Mouse (Mus musculus): ENCODE data around the gene Olfr632. TPM values are rescaled to one million over a fixed set of nuclear protein-coding genes. Genes with fewer than 3 reads are reported as not detected.
"Not testable (repeated sequence)": the region's sequence is repeated elsewhere in the genome, so short reads cannot be mapped to it uniquely, and the experiment has no call there.

The Olfr632 gene
- polyA plus RNA-seq, 1 experiment from 2014 or later: not detected

DNA sequence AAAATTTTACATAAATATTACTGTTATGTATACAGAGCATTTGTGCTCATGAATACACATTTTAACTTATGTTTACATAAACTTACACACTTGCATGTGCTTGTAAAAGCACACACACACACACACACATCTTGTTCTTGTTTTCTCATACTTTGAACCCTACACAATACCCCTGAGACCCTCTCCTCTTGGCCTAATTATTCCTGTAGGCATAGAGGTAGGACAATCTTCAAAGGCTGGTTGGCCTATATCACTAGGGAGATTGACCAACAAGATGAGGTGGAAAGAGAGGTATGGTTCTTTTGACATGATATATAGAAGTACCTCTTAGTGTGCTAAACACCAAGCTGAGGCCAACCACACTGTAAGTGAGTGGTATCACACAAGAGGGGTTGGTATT lies 10.0 kb downstream of the Olfr632 start, which contains the start of gene Olfr633:
TSS of gene Olfr633 (plus strand) at position 301 of the 400 bp plus-strand sequence.
- ATAC-seq (ENCODE audit: low read depth): no peak

DNA sequence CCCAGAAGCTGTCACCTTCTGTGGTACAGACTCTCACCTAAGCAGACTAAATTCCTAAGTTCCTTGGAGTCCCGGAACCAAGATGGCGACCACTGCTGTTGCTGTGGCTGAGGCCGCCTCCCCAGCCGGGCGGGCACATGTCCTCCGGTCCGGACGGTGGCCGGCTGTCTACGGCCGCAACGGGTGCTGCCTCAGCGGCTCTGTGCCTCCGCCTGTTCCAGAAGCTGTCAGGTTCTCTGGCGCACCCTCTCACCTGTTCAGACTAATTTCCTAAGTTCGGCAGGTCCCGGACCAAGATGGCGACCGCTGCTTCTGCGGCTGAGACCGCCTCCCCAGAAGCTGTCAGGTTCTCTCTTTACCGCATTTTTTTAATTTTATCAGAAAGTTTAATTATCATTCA lies 32.7 kb downstream of the Olfr632 start:
- H3K27me3 ChIP-seq (ENCODE audit: control insufficient read depth, insufficient read depth, low read length); H3K4me3 ChIP-seq (ENCODE audit: low read depth, low read length); H3K36me3 ChIP-seq (ENCODE audit: control insufficient read depth, insufficient read depth, low read length); H3K27ac ChIP-seq (ENCODE audit: low read depth, low read length); H3K9me3 ChIP-seq (ENCODE audit: control insufficient read depth, low read length); ATAC-seq (ENCODE audit: low read depth); H3K4me1 ChIP-seq (ENCODE audit: control insufficient read depth, insufficient read depth, low read length); H3K9ac ChIP-seq (replicated peaks; ENCODE audit: low read depth, low read length); H3K4me2 ChIP-seq (ENCODE audit: low read depth, low read length): not testable (repeated sequence)
- WGBS: 97% methylated on average over 22 of the region's 22 CpGs

More for the DNA sequence above, 10.0 kb downstream of the Olfr632 start, which contains the start of gene Olfr633:
- Histone ChIP-seq H3K4me3 (ENCODE audit: low read depth, low read length) (no peak within 1 kb of the TSS), H3K9ac (replicated peaks; ENCODE audit: low read depth, low read length) (no peak within 1 kb of the TSS), H3K36me3 (ENCODE audit: control insufficient read depth, insufficient read depth, low read length) (no peaks in the 10 kb centered on the region), H3K9me3 (ENCODE audit: control insufficient read depth, low read length) (no peaks in the 10 kb centered on the region), H3K27ac (ENCODE audit: low read depth, low read length) (no peak within 1 kb of the TSS), H3K27me3 (ENCODE audit: control insufficient read depth, insufficient read depth, low read length) (no peaks in the 10 kb centered on the region), H3K4me2 (ENCODE audit: low read depth, low read length) (no peak within 1 kb of the TSS), H3K4me1 (ENCODE audit: control insufficient read depth, insufficient read depth, low read length) (no peaks in the 10 kb centered on the region)

DNA sequence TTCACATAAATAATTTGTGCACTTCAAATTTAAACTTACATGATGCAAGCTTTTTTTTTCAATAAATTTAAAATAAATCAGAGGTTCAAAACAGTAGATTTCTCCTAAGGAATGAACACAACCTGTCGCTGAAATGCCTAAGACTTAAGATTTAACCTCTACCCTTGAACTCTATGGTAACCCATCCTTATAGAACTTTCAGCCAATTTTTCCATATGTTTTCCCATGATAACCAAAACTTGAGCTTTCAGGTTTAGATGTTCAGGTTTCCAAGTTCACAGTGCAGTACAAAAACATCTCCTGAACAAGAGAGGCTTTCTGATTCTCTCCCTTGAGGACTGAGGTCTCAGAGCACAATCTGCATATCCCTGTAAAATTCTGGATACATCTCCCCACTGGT lies 36.7 kb downstream of the Olfr632 start, which contains the start of gene Olfr635:
TSS of gene Olfr635 (plus strand) at position 301 of the 400 bp plus-strand sequence.
- Histone ChIP-seq H3K4me2 (ENCODE audit: low read depth, low read length) (no peak within 1 kb of the TSS), H3K9me3 (ENCODE audit: control insufficient read depth, low read length) (no peaks in the 10 kb centered on the region), H3K4me1 (ENCODE audit: control insufficient read depth, insufficient read depth, low read length) (no peaks in the 10 kb centered on the region), H3K36me3 (ENCODE audit: control insufficient read depth, insufficient read depth, low read length) (no peaks in the 10 kb centered on the region), H3K9ac (replicated peaks; ENCODE audit: low read depth, low read length) (no peak within 1 kb of the TSS), H3K4me3 (ENCODE audit: low read depth, low read length) (no peak within 1 kb of the TSS), H3K27ac (ENCODE audit: low read depth, low read length) (no peak within 1 kb of the TSS), H3K27me3 (ENCODE audit: control insufficient read depth, insufficient read depth, low read length) (no peaks in the 10 kb centered on the region)
- WGBS: 83% methylated on average over 1 of the region's 1 CpGs
- ATAC-seq (ENCODE audit: low read depth): no peak

GRCm38 (mm10) chr7:103971782-103972181 lies 37.6 kb downstream of the Olfr632 start:
- H3K27me3 ChIP-seq (ENCODE audit: control insufficient read depth, insufficient read depth, low read length): no peaks in the 10 kb centered on the region
- H3K4me1 ChIP-seq (ENCODE audit: control insufficient read depth, insufficient read depth, low read length): no peaks in the 10 kb centered on the region
- no peak overlapping the region for H3K9ac ChIP-seq (replicated peaks; ENCODE audit: low read depth, low read length)
- ATAC-seq (ENCODE audit: low read depth): no peak
- H3K27ac ChIP-seq (ENCODE audit: low read depth, low read length): no peak overlapping the region
- no peak overlapping the region for H3K4me3 ChIP-seq (ENCODE audit: low read depth, low read length)
- H3K4me2 ChIP-seq (ENCODE audit: low read depth, low read length): no peak overlapping the region
- no peaks in the 10 kb centered on the region for H3K9me3 ChIP-seq (ENCODE audit: control insufficient read depth, low read length)
- WGBS: 83% methylated on average over 1 of the region's 1 CpGs
- no peaks in the 10 kb centered on the region for H3K36me3 ChIP-seq (ENCODE audit: control insufficient read depth, insufficient read depth, low read length)

Other genes starting within 250 kb of the Olfr632 start
- gene Olfr243, start 219.7 kb upstream of the Olfr632 start, polyA plus RNA-seq (2014; fragmentation: Nextera tagmentation; extraction: Ambion mirVana): not detected in 2 replicates
- not detected in 2 replicates for gene Olfr628, start 204.0 kb upstream of the Olfr632 start, polyA plus RNA-seq (2014; fragmentation: Nextera tagmentation; extraction: Ambion mirVana)
- not detected in 2 replicates for gene Olfr629, start 189.4 kb upstream of the Olfr632 start, polyA plus RNA-seq (2014; fragmentation: Nextera tagmentation; extraction: Ambion mirVana)
- gene Olfr630, start 177.0 kb upstream of the Olfr632 start, polyA plus RNA-seq (2014; fragmentation: Nextera tagmentation; extraction: Ambion mirVana): not detected in 2 replicates
- gene Olfr69, start 162.8 kb upstream of the Olfr632 start, polyA plus RNA-seq (2014; fragmentation: Nextera tagmentation; extraction: Ambion mirVana): not detected in 2 replicates
- gene Olfr68, start 154.6 kb upstream of the Olfr632 start, polyA plus RNA-seq (2014; fragmentation: Nextera tagmentation; extraction: Ambion mirVana): not detected in 2 replicates
- gene Olfr67, start 142.5 kb upstream of the Olfr632 start, polyA plus RNA-seq (2014; fragmentation: Nextera tagmentation; extraction: Ambion mirVana): not detected in 2 replicates
- gene Hbb-bt, start 120.4 kb upstream of the Olfr632 start, polyA plus RNA-seq (2014; fragmentation: Nextera tagmentation; extraction: Ambion mirVana): 1,217 and 1,461 TPM in 2 replicates
- 2,922 and 4,105 TPM in 2 replicates for gene Hbb-bs, start 106.3 kb upstream of the Olfr632 start, polyA plus RNA-seq (2014; fragmentation: Nextera tagmentation; extraction: Ambion mirVana)
- gene Hbb-bh2, start 93.8 kb upstream of the Olfr632 start, polyA plus RNA-seq (2014; fragmentation: Nextera tagmentation; extraction: Ambion mirVana): not detected in 2 replicates
- 1.5 and 5.1 TPM in 2 replicates for gene Hbb-bh1, start 91.2 kb upstream of the Olfr632 start, polyA plus RNA-seq (2014; fragmentation: Nextera tagmentation; extraction: Ambion mirVana)
- 261 and 1,449 TPM in 2 replicates for gene Hbb-y, start 81.1 kb upstream of the Olfr632 start, polyA plus RNA-seq (2014; fragmentation: Nextera tagmentation; extraction: Ambion mirVana)
- not detected in 2 replicates for gene Olfr66, start 48.1 kb upstream of the Olfr632 start, polyA plus RNA-seq (2014; fragmentation: Nextera tagmentation; extraction: Ambion mirVana)
- gene Olfr64, start 39.9 kb upstream of the Olfr632 start, polyA plus RNA-seq (2014; fragmentation: Nextera tagmentation; extraction: Ambion mirVana): not detected in 2 replicates
- not detected in 2 replicates for gene Olfr65, start 30.9 kb upstream of the Olfr632 start, polyA plus RNA-seq (2014; fragmentation: Nextera tagmentation; extraction: Ambion mirVana)
- gene Olfr631, start 5.5 kb upstream of the Olfr632 start, polyA plus RNA-seq (2014; fragmentation: Nextera tagmentation; extraction: Ambion mirVana): not detected in 2 replicates
- not detected in 2 replicates for gene Olfr633, start 10.1 kb downstream of the Olfr632 start, polyA plus RNA-seq (2014; fragmentation: Nextera tagmentation; extraction: Ambion mirVana)
- gene Olfr635, start 36.8 kb downstream of the Olfr632 start, polyA plus RNA-seq (2014; fragmentation: Nextera tagmentation; extraction: Ambion mirVana): 0.03 TPM in 1 of 2 replicates, not detected in the other
- gene Olfr638, start 64.4 kb downstream of the Olfr632 start, polyA plus RNA-seq (2014; fragmentation: Nextera tagmentation; extraction: Ambion mirVana): not detected in 2 replicates
- 0.04 TPM in 1 of 2 replicates, not detected in the other for gene Olfr639, start 83.0 kb downstream of the Olfr632 start, polyA plus RNA-seq (2014; fragmentation: Nextera tagmentation; extraction: Ambion mirVana)
- not detected in 2 replicates for gene Olfr640, start 91.2 kb downstream of the Olfr632 start, polyA plus RNA-seq (2014; fragmentation: Nextera tagmentation; extraction: Ambion mirVana)
- not detected in 2 replicates for gene Olfr641, start 101.1 kb downstream of the Olfr632 start, polyA plus RNA-seq (2014; fragmentation: Nextera tagmentation; extraction: Ambion mirVana)
- gene Olfr642, start 118.3 kb downstream of the Olfr632 start, polyA plus RNA-seq (2014; fragmentation: Nextera tagmentation; extraction: Ambion mirVana): not detected in 2 replicates
- gene 4930516K23Rik, start 127.1 kb downstream of the Olfr632 start, polyA plus RNA-seq (2014; fragmentation: Nextera tagmentation; extraction: Ambion mirVana): not detected in 2 replicates
- gene Olfr644, start 137.5 kb downstream of the Olfr632 start, polyA plus RNA-seq (2014; fragmentation: Nextera tagmentation; extraction: Ambion mirVana): not detected in 2 replicates
- gene Olfr645, start 151.1 kb downstream of the Olfr632 start, polyA plus RNA-seq (2014; fragmentation: Nextera tagmentation; extraction: Ambion mirVana): not detected in 2 replicates
- gene Olfr646, start 170.5 kb downstream of the Olfr632 start, polyA plus RNA-seq (2014; fragmentation: Nextera tagmentation; extraction: Ambion mirVana): not detected in 2 replicates
- not detected in 2 replicates for gene Ubqln5, start 195.5 kb downstream of the Olfr632 start, polyA plus RNA-seq (2014; fragmentation: Nextera tagmentation; extraction: Ambion mirVana)
- gene Olfr643, start 203.1 kb downstream of the Olfr632 start, polyA plus RNA-seq (2014; fragmentation: Nextera tagmentation; extraction: Ambion mirVana): not detected in 2 replicates
- gene Ubqln3, start 208.9 kb downstream of the Olfr632 start, polyA plus RNA-seq (2014; fragmentation: Nextera tagmentation; extraction: Ambion mirVana): not detected in 2 replicates
- not detected in 2 replicates for gene Ubqlnl, start 216.2 kb downstream of the Olfr632 start, polyA plus RNA-seq (2014; fragmentation: Nextera tagmentation; extraction: Ambion mirVana)
- gene Olfm5, start 230.5 kb downstream of the Olfr632 start, polyA plus RNA-seq (2014; fragmentation: Nextera tagmentation; extraction: Ambion mirVana): not detected in 2 replicates
- 0.37 and 0.78 TPM in 2 replicates for gene Olfr648, start 249.0 kb downstream of the Olfr632 start, polyA plus RNA-seq (2014; fragmentation: Nextera tagmentation; extraction: Ambion mirVana)